Mouse (Mus musculus): Measurements from ENCODE around the gene Slc16a13. TPM values are rescaled to one million over a fixed set of nuclear protein-coding genes. Genes with fewer than 3 reads are reported as not detected.

Gene Slc16a13
- 1 to 10 TPM; 3.3 to 4.7 TPM for polyA plus RNA-seq (2017; shearing (Covaris generic))

GRCm38 (mm10) chr11:70220731-70221602, at the start of gene Slc16a13:
TSS of gene Slc16a13 (minus strand) at chr11:70221064.

GRCm38 (mm10) chr11:70254931-70255531, 34.2 kb upstream of the Slc16a13 start, which contains the start of gene Alox12:
TSS of gene Alox12 (minus strand) at chr11:70255353.

GRCm38 (mm10) chr11:70239541-70240279, 18.8 kb upstream of the Slc16a13 start, which contains the start of the genes Gm21988 and Rnasek:
TSS of gene Gm21988 (minus strand) at chr11:70239830.
TSS of gene Rnasek (minus strand) at chr11:70239842.

GRCm38 (mm10) chr11:70237457-70238167, 16.7 kb upstream of the Slc16a13 start, which contains the start of gene 0610010K14Rik:
TSS of gene 0610010K14Rik (minus strand) at chr11:70237914.

DNA sequence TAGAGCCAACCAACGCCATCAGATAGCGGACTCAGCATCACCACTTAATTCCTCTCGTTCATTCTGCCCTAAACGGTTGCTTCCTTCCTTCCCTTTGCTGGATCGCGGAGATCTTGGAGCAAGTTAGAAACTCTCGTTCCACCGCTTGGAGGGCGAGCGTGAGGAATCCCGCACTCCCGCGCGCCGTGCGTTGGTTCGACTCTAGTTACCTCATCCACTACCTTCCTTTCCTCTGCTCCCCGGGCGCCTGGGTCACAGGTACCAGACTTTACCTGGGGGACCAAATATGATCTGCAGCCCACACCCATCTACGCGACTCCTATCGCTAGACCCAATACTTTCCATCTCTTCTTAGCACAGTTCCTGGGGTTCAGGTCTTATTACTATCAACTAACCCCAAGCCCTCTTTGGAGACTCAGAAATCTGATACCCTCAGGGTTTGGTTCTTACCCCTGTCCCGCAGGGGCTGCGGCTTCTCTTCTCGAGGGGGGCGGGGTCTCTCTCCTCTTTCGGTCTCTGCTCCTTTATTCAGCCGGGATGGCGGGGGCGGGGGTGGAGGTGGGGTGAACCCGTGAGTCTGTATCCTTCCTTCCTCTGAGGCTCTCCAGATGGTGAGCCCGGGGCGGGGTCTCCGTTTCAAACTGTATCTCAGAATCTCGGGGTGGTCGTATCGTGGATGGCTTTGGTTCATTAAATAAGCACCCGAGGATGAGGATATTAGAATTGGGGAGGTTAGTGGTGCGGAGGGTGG, 8.6 kb upstream of the Slc16a13 start, which contains the start of gene Bcl6b:
Gene Bcl6b (minus strand): TSS at position 539 of the 751 bp plus-strand sequence.

GRCm38 (mm10) chr11:70212423-70212822, 8.4 kb downstream of the Slc16a13 start, which contains the start of gene Slc16a11:
TSS of gene Slc16a11 (plus strand) at chr11:70212752.

Other genes starting within 250 kb of the Slc16a13 start
- gene Ctdnep1, start 239.9 kb downstream of the Slc16a13 start, polyA plus RNA-seq (2017; shearing (Covaris generic)), result 10 to 100 TPM; 39.1 to 74.9 TPM
- gene Elp5, start 238.5 kb downstream of the Slc16a13 start, polyA plus RNA-seq (2017; shearing (Covaris generic)), result 10 to 100 TPM; 63.7 to 67.7 TPM
- 100 to 1,000 TPM; 391 to 427 TPM for gene Gabarap, start 229.9 kb downstream of the Slc16a13 start, polyA plus RNA-seq (2017; shearing (Covaris generic))
- 10 to 100 TPM; 85.5 to 94.7 TPM for gene Phf23, start 225.3 kb downstream of the Slc16a13 start, polyA plus RNA-seq (2017; shearing (Covaris generic))
- gene Dvl2, start 220.5 kb downstream of the Slc16a13 start, polyA plus RNA-seq (2017; shearing (Covaris generic)), result 10 to 100 TPM; 26.6 to 46.3 TPM
- gene Acadvl, start 205.7 kb downstream of the Slc16a13 start, polyA plus RNA-seq (2017; shearing (Covaris generic)), result 100 to 1,000 TPM in 1 of 2 experiments, 10 to 100 TPM in 1; 97.3 to 113 TPM
- 10 to 100 TPM in 1 of 2 experiments, 1 to 10 TPM in 1; 9.1 to 10.5 TPM for gene Dlg4, start 204.1 kb downstream of the Slc16a13 start, polyA plus RNA-seq (2017; shearing (Covaris generic))
- not detected for gene Asgr1, start 167.0 kb downstream of the Slc16a13 start, polyA plus RNA-seq (2017; shearing (Covaris generic))
- not detected for gene Asgr2, start 128.4 kb downstream of the Slc16a13 start, polyA plus RNA-seq (2017; shearing (Covaris generic))
- gene Mgl2, start 90.7 kb downstream of the Slc16a13 start, polyA plus RNA-seq (2017; shearing (Covaris generic)), result under 1 TPM in 1 of 2 experiments, not detected in 1; 0.23 TPM
- 1 to 10 TPM in 1 of 2 experiments, not detected in 1; 1.6 TPM for gene Clec10a, start 64.9 kb downstream of the Slc16a13 start, polyA plus RNA-seq (2017; shearing (Covaris generic))
- gene Slc16a11, start 8.3 kb downstream of the Slc16a13 start, polyA plus RNA-seq (2017; shearing (Covaris generic)), result 1 to 10 TPM in 1 of 2 experiments, under 1 TPM in 1; 0.88 to 1.1 TPM
- gene Bcl6b, start 8.7 kb upstream of the Slc16a13 start, polyA plus RNA-seq (2017; shearing (Covaris generic)), result not detected
- gene 0610010K14Rik, start 16.9 kb upstream of the Slc16a13 start, polyA plus RNA-seq (2017; shearing (Covaris generic)), result 100 to 1,000 TPM; 154 to 165 TPM
- gene Gm21988, start 18.8 kb upstream of the Slc16a13 start, polyA plus RNA-seq (2017; shearing (Covaris generic)), result 10 to 100 TPM in 1 of 2 experiments, 1 to 10 TPM in 1; 5.8 to 10.3 TPM
- 100 to 1,000 TPM; 257 to 279 TPM for gene Rnasek, start 18.8 kb upstream of the Slc16a13 start, polyA plus RNA-seq (2017; shearing (Covaris generic))
- under 1 TPM; 0.10 to 0.33 TPM for gene Alox12, start 34.3 kb upstream of the Slc16a13 start, polyA plus RNA-seq (2017; shearing (Covaris generic))
- 1 to 10 TPM in 1 of 2 experiments, under 1 TPM in 1; 0.22 to 1.6 TPM for gene Alox12e, start 101.6 kb upstream of the Slc16a13 start, polyA plus RNA-seq (2017; shearing (Covaris generic))
- under 1 TPM; 0.24 to 0.53 TPM for gene Alox15, start 131.0 kb upstream of the Slc16a13 start, polyA plus RNA-seq (2017; shearing (Covaris generic))
- gene Pelp1, start 189.0 kb upstream of the Slc16a13 start, polyA plus RNA-seq (2017; shearing (Covaris generic)), result 10 to 100 TPM; 11.5 to 13.4 TPM
- 100 to 1,000 TPM; 249 to 281 TPM for gene Arrb2, start 211.6 kb upstream of the Slc16a13 start, polyA plus RNA-seq (2017; shearing (Covaris generic))
- gene Med11, start 230.9 kb upstream of the Slc16a13 start, polyA plus RNA-seq (2017; shearing (Covaris generic)), result 10 to 100 TPM; 72.7 to 76.5 TPM
- not detected for gene Zmynd15, start 238.4 kb upstream of the Slc16a13 start, polyA plus RNA-seq (2017; shearing (Covaris generic))
- gene Cxcl16, start 238.9 kb upstream of the Slc16a13 start, polyA plus RNA-seq (2017; shearing (Covaris generic)), result 1 to 10 TPM in 1 of 2 experiments, under 1 TPM in 1; 0.19 to 1.3 TPM

All from inflammation-experienced regulatory T-cells (primary cell).